Mouse (Mus musculus): ENCODE data around the gene Vegfa.

GRCm38 (mm10) chr17:46075551-46076259 is 43.5 kb upstream of the Vegfa start:
- TF ChIP-seq CTCF (IDR thresholded peaks at IDR 0.05; ENCODE audit: extremely low read depth, insufficient read depth, insufficient read length, insufficient replicate concordance) (no peak), POLR2A (IDR thresholded peaks at IDR 0.05; ENCODE audit: low read depth, low read length) (no peak)

Measured in spleen, adult 2 months (tissue).